Mouse (Mus musculus) E14TG2a.4 (cell line): ENCODE data around the gene Ube4b.
A peak's percentile ranks its signal among the peaks of the same experiment; 100 is the strongest.

ENCODE experiments used
- CTCF ChIP-seq: conservative IDR thresholded peaks from 2 replicates; pipeline ENCODE4 v1.5.1; 2014; ENCODE audit warnings: low read length
- NANOG ChIP-seq: IDR thresholded peaks from 2 replicates; pipeline ENCODE4 v1.6.1; 2014; ENCODE audit warnings: borderline replicate concordance, low read length, mixed read lengths

- TF ChIP-seq CTCF (peak; percentile 50), NANOG (no peak)
These were observed 101.0 kb downstream of the Ube4b start for GRCm38 (mm10) chr4:149325411-149326162.
